30 mouse cellular contexts compared by ENCODE assay signal in genomic region chrX:104291721-104292120, GRCm38 (mm10).
"Had no signal": no experiment of that assay in that cellular context is flagged by ENCODE, and none has a peak within 500 bp of the region (broad histone marks: within the 10 kb centered on the region; RNA-seq: fewer than 3 reads in every experiment).

No protein-coding gene starts in this region.

- ATAC-seq: liver, embryonic 12.5 days; liver, postnatal 0 days; lung, postnatal 0 days; midbrain, embryonic 13.5 days; midbrain, embryonic 15.5 days; midbrain, embryonic 16.5 days had no signal

- H3K4me1 ChIP-seq: limb, embryonic 10.5 days; limb, embryonic 12.5 days; limb, embryonic 13.5 days; limb, embryonic 15.5 days; liver, embryonic 12.5 days; liver, embryonic 13.5 days; liver, embryonic 15.5 days; lung, embryonic 15.5 days; megakaryocyte, embryonic 14.5 days; midbrain, embryonic 10.5 days; midbrain, embryonic 12.5 days; midbrain, embryonic 13.5 days; midbrain, embryonic 15.5 days; neural tube, embryonic 12.5 days had no signal

- H3K9ac ChIP-seq: limb, embryonic 12.5 days; limb, embryonic 13.5 days; limb, embryonic 15.5 days; liver, embryonic 12.5 days; liver, embryonic 13.5 days; liver, embryonic 14.5 days; liver, embryonic 15.5 days; liver, postnatal 0 days; lung, embryonic 14.5 days; lung, embryonic 15.5 days; midbrain, embryonic 12.5 days; midbrain, embryonic 13.5 days; midbrain, embryonic 15.5 days; neural tube, embryonic 12.5 days had no signal

- H3K27ac ChIP-seq: limb, embryonic 10.5 days; limb, embryonic 12.5 days; limb, embryonic 13.5 days; limb, embryonic 15.5 days; liver, embryonic 12.5 days; liver, embryonic 13.5 days; liver, embryonic 14.5 days; liver, embryonic 15.5 days; lung, embryonic 15.5 days; macrophage; midbrain, embryonic 10.5 days; midbrain, embryonic 12.5 days; midbrain, embryonic 13.5 days; midbrain, embryonic 15.5 days; neural tube, embryonic 12.5 days had no signal

- H3K9me3 ChIP-seq: limb, embryonic 10.5 days; limb, embryonic 12.5 days; limb, embryonic 13.5 days; limb, embryonic 15.5 days; liver, embryonic 12.5 days; liver, embryonic 13.5 days; liver, embryonic 15.5 days; lung, embryonic 15.5 days; megakaryocyte, embryonic 14.5 days; midbrain, embryonic 10.5 days; midbrain, embryonic 12.5 days; midbrain, embryonic 13.5 days; midbrain, embryonic 15.5 days; neural tube, embryonic 12.5 days had no signal

- DNase-seq: left cerebral cortex, postnatal 4 days; liver; liver, embryonic 13.5 days; liver, postnatal 0 days; lung, adult 18-20 months; lung, adult 2 months; lung, embryonic 14.5 days; lung, postnatal 10 days; lung, postnatal 14 days; lung, postnatal 36 days; lung, postnatal 4 days; midbrain, embryonic 14.5 days had no signal

- H3K36me3 ChIP-seq: limb, embryonic 10.5 days; limb, embryonic 12.5 days; limb, embryonic 13.5 days; limb, embryonic 15.5 days; liver, embryonic 15.5 days; lung, embryonic 15.5 days; midbrain, embryonic 10.5 days; midbrain, embryonic 12.5 days; midbrain, embryonic 13.5 days; midbrain, embryonic 15.5 days; neural tube, embryonic 12.5 days had no signal

- H3K4me3 ChIP-seq: limb, embryonic 10.5 days; limb, embryonic 12.5 days; limb, embryonic 13.5 days; limb, embryonic 15.5 days; liver, embryonic 12.5 days; liver, embryonic 13.5 days; liver, embryonic 15.5 days; lung, embryonic 15.5 days; megakaryocyte, embryonic 14.5 days; midbrain, embryonic 10.5 days; midbrain, embryonic 12.5 days; midbrain, embryonic 13.5 days; midbrain, embryonic 15.5 days; myocyte; neural tube, embryonic 12.5 days had no signal

- H3K27me3 ChIP-seq: limb, embryonic 13.5 days; limb, embryonic 15.5 days; liver, embryonic 12.5 days; liver, embryonic 13.5 days; liver, embryonic 15.5 days; lung, embryonic 15.5 days; midbrain, embryonic 12.5 days; midbrain, embryonic 13.5 days; neural tube, embryonic 12.5 days had no signal
